Mouse (Mus musculus) urinary bladder, postnatal 25 days (tissue): ENCODE results near the gene Cacna1a.

Experiments used
- DNase-seq: peaks from one replicate; pipeline ENCODE4 v3.0.0; 2022; ENCODE audit warnings: low spot score

Cacna1a gene

DNA sequence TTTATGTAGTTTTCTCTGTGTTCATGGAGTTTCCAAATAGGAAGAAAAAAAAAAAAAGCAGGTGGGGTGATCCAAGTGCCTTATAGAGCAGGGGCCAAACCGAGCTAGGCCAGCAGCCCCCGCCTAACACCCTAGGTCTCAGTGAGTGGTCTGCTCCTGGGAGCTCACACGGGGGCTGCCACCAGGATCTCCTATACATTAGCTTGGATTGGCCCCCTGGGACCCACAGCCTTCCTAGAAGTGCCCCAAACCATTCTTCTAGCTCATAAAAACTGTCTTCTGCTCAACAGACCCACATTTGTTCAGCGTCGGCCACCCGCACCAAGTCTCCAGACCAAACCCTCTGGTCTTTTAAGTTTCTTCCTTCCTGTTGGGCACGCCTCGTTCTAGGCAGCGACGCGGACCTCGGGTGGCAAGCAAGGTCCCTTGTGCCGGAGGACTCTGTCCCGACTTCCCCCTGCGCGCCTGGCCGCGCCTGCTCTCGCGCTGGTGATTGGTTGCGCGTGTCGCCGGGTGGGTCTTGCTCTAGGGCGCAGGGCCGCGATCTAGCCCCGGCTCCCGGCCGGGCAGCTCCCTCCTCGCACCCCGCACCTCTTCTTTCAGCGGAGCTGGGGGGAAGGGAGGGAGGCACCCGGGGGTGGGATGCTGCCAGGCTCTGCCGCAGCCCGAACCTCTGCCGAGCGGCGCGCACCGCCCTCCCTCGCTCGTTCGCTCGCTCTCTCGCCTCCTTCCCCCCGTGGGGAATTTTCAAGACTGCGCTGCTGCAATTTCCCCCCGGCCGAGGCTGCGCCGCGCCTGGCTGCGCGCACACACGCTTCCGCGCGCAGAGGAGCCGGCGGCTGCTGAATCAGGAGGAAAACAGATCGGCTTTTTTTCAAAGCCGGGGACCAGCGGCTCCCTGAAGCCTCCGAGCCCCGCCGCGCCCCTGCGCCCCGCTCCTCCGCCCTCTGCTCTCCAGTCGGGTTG is 25.9 kb downstream of the Cacna1a start:
- DNase-seq: no peak

DNA sequence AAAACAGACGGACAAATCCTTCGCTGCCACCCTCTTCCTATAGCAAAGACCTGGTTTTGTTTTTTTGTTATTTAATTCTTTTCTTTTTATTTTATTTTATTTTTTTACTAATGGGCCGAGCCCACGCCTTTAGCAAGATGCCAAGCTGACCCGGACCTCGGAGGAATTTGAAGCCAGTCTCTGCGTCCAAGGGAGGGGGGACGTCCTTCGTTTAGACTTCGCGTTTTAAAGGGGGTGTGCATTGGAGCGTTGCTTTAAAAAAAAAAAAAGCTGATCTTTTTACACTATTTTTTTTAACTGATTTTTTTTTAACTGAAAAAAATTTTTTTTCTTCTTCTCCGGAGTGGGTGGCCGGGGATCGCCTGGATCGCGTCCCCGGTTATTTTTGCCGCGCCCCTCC is 26.7 kb downstream of the Cacna1a start:
- no peak for DNase-seq

DNA sequence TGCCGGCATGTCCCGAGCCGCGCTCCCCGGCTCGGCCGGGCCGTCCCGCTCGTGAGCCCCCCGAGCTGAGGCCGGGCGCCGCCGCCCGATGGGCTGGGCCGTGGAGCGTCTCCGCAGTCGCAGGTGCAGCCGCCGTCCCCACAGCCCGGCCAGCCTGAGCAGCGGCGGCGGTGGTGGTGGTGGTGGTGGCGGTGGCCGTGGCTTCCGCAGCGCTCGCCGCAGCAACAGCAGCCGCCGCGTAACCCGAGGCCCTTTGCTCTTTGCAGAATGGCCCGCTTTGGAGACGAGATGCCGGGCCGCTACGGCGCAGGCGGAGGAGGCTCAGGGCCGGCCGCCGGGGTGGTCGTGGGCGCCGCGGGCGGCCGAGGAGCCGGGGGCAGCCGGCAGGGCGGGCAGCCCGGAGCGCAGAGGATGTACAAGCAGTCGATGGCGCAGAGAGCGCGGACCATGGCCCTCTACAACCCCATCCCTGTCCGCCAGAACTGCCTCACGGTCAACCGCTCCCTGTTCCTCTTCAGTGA is 27.2 kb downstream of the Cacna1a start:
- DNase-seq: no peak

DNA sequence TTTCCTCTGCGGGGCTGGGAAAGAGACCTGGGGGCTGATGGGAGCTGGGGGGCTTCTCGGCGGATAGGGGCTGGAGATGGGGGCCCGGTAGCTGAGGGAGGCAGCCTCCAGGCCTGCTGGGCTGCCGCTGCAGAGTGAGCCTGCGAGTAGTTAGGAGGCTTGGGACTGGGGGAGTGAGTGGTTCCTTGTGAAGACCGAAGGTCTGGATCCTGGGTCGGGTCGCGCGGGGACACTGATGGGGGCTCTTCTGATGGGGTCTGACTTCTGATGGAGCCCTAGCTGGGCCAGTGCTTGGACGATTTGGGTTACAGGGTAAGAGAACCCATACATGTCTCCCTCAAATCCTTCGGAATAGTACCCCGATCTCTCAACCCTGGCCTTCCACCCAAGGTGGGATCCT is 27.8 kb downstream of the Cacna1a start:
- no peak for DNase-seq

DNA sequence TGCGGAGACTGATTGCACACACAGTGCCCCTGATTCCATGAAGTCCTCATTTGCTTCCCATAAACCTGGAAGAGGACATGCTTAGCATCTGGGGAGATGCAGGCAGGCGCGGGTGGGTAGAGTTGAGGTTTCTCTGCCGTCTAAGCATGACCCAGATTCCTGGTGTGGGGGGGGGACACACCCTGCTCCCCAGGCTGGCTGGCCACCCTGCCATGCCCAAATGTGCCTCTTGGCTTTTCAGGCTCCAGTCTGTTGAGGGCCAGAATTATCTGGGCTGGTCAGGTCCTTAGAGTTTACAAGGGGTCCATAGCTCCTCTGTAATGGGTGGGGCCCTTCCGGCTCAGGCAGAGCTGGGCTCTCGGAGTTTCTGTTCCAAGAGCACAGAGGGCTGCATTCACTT is 28.7 kb downstream of the Cacna1a start:
- DNase-seq: no peak

DNA sequence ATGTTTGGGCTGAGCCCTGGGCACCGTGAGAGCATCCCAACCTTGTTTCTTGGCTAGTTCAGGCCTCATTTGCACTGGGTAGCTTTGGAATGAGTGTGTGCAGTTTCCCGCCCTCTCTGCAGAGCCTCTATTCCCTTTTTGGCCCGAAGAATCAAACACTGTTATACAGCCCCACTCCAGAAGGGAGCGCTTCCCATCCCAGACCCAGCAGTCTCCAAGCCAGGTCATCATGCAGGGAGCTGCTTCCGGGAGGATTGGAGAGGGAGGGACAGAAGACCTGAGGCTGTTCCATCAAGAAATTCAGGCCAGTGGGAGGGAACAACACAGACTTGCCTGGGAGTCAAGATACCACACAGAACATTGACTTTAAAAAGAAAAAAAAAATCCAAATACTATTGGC is 29.6 kb downstream of the Cacna1a start:
- DNase-seq: no peak

DNA sequence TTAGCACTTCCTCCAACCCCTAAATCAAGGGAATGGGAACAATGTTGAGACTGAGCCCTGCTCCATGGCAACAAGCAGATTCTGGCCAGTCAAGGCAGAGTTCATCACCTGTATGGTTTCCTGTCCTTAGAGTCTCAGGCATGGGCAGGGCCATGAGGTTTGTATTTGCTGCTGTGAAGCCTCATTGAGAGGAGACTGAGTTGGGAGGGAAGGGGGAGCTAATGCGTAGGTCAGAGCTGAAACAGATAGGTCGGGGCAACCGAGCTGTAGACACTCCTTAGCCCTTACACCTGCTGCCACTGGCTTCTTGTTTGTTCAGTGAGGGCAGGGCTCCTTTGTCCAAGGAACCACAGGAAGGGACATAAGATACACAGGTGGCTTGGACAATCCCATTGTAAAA is 36.2 kb downstream of the Cacna1a start:
- DNase-seq: no peak

DNA sequence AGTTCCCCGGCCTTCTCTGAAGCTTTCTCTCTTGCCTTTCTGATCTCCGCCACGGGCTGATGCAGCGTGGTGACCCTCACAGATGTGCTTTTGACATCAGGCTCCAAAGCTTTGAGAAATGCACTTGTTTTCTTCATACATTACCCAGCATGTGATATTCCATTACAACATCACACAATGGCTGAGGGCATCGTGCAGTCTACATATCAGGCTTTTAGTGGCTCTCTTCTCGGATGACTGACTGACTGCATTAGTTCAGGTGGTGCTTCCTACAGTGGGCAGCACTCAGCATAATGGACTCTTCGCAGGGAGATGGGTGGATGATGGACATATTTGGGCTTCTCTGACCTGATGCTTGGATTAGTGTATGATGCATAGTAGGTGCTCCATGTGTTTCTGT is 37.8 kb downstream of the Cacna1a start:
- no peak for DNase-seq

DNA sequence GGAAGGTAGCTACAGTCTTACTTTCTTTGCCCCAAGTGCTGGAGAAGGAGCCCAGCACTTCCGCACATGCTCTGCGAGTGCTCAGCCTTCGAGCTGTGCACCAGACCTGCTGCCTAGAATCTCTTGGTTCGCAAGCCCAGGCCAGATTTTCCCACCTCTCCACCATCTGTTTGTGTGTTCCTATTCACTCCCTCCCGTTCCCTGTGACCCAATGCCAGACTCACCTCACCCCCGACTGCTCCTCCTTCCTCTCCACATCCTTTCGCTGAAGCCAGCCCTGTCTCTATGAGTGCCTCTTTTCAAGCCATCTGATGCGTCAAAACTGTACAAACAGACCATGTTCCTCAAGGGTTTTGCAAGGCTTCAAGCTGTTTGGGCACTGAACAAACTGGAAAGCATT is 38.3 kb downstream of the Cacna1a start:
- no peak for DNase-seq

DNA sequence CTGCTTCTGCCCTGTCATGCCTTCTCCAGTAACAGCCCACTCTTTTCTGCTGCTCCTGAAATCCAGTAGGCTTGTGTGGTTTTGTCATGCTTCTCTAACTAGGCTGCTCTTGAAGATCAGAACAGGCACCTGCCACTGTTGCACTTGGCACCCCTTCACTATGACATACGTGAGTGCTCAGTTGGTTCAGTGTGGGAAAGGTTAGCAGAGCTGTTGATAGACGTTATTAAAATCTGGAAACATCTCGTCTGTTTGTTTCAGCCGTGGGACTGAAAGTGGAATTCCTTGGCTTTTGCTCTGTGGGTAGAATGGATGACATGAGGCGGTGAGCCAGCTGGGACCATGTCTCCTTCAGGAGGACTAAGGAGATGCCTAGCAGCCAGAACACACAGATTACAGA is 39.8 kb downstream of the Cacna1a start:
- no peak for DNase-seq

DNA sequence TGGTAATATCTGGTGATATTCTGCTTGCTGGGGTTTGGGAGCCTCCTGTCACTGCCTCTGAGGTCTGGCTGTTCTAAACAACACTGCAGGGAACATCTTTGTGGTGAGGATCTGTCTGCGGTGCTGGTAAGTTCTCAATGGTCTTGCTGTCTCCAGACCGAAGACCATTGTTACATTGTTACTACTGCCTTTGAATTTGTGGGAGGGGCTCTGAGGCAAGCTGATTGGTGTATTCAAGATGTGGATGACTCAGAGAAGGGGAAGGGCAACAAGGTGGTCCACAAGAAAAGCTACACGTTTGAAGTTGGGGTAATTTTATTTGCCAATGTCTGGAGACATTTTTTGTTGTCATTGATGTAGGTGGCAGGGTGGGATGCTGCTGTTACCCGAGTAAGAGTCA is 40.8 kb downstream of the Cacna1a start:
- no peak for DNase-seq

DNA sequence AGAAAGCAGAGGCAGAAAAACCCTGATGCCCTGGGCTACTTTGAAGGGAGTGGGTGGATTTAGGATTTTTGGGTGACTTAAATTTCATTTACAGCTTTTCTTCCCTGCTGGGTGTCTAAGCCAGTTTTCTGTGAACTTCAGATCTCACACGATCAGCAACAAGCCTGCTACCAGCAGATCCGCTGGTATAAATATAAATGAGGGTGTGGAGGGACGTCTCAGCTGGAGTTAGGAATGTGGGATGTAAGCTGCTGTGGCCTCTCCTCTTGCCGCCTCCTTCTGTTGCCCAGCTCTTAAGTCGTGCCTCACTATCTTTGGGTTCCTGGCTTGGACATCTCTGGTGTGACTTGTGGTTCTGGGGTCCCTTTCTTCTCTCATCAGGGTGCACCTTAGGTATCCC is 41.3 kb downstream of the Cacna1a start:
- DNase-seq: no peak

DNA sequence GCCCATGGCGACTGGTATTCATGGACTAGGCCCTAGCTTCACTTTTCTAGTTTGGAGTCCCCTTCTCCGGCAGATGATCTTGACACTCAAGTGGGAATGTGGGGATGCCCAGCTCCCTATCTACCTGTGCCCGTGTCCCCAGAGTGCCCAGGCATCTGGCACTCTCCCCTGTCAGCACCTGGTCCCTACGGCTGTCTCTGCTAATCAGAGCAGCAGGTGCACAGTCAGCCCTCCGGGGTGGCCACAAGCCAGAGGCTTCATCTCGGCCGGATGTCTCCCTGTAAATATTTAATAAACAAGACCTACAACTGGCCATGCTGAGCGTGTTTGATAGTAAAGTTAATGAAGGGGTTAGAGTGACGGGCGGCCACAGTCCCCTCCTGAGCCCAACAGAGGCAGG is 47.1 kb downstream of the Cacna1a start:
- no peak for DNase-seq

DNA sequence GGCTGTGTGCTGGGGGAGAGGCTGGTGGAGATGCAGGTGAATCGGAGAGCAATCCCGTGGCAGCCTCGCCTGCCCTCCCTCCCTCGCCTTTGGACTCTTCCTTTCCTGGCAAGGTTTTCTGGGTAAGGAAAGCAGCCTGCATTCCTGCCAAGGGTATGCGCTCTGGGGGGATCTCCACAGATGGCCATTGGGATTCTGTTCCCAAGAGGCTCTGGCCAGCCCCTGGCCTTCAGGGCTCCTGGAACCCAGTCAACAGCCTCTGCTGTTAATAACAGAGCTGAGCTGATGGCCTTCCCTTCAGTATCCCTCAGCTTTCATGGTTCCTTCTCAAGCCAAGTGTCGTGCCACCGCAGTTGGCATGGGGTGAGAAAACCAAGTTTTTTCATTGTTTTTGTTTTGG is 51.6 kb downstream of the Cacna1a start:
- no peak for DNase-seq

DNA sequence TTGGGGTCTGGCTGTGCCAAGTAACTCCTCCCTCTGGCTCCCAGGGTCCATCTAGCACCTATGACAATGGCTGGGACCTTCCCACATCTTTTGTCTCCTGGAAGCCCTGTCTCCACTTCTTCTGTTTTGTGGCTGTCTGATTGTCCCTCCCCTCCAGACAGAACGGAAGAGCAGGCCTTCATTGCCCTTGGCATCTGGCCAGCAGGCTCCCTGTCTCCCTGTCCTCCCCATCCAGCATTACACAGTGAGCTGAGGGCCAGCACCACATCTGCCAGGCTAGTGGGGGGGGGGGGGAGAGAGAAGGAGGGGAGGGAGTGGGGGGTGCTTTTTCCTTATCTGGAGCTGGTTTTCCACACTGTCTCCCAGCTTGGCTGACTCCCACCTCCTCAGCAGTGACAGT is 53.8 kb downstream of the Cacna1a start:
- no peak for DNase-seq

DNA sequence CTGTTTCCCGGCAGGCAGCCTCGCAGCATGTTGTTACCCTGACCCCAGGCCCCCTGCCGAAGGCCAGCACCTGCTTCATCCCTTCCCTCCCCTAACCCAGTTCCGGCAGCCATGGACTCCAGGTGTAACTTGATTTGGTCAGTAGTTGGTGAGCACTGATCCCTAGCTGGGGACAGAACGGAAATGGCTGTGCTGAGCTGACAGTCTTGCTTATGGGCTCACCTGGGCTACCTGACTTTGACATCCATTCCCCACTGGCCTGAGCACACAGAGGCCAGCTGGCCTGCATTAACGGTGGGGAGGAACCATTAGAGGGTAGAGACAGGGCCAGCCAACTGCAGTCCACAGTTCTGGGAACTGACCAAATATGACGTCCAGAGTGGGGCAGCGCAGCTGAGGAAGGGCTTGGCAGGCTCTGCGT is 58.3 kb downstream of the Cacna1a start:
- no peak for DNase-seq

DNA sequence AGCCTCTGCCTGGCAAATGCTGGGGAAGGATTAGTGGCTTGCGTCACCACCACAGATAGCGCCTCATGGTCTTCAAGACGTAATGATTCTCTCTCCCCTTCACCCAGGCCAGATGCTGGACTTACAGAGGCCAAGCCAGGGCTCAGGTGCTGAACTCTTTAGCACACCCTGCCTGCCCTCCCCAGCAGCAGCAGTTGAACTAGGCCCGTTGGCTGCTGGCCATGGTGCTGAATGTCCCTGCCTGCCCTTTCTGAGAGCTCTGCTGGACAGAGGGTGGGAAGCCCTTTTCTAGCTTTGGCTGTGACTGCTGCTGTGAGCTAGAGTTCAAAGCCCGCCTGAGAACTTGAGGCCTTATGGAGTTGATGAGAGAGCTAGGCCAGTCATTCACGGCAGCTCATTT is 66.3 kb downstream of the Cacna1a start:
- DNase-seq: peak; percentile 37

DNA sequence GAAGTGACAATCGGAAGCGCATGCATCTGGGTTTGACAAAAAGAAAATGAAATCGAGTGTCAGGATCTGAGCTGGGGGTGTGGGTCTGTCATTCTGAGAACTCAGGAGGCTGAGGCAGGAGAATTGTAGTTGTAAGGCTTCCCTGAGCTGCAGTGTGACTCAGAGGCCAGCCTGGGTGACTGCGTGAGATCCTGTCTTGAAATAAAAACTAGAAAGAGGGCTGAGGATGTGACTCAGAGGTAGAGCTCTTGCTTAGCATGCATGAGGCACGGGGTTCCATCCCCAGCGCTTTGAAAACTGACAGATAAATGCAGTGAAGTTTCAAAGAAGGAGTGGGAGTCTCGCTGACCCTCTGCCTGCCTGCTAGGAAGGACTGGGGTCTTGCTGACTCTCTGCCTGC is 70.6 kb downstream of the Cacna1a start:
- no peak for DNase-seq

DNA sequence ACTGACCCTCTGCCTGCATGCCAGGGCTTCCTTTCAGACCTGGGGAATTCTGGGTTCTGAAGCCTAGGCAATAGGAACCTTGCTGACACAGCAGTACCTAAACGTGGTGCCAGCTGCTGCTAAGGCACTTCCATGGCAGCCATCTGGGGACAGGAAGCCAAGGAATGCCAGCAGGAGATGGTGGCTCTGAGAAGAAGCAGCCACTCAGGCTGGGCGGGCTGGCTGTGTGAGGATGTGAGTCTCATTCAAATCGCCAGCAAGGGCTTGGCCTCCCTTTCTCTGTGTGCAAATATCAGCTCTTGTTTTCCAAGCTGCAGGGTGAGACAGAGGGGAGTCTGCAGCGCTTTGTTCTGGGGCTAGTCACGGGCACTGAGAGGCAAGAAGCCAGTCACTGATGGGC is 71.0 kb downstream of the Cacna1a start:
- DNase-seq: no peak

DNA sequence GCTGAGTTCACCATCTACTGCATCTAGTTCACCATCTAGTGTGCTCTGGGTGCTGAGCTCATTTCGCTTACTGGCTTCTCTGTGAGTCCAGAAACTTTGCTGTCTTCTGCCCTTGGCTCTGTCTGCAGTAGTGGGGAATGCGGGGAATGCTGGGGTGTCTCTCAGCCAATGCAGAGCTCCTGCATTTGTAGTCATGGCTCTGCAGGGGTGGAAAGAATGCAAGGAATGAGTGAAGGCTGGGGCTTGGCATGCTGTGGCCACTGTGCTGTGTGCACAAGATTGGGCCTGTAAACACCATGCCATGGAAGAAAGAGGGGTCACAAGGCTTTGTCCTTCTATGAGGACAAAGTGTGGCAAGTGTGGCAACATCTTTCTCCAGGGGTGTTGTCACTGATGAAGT is 72.5 kb downstream of the Cacna1a start:
- no peak for DNase-seq

DNA sequence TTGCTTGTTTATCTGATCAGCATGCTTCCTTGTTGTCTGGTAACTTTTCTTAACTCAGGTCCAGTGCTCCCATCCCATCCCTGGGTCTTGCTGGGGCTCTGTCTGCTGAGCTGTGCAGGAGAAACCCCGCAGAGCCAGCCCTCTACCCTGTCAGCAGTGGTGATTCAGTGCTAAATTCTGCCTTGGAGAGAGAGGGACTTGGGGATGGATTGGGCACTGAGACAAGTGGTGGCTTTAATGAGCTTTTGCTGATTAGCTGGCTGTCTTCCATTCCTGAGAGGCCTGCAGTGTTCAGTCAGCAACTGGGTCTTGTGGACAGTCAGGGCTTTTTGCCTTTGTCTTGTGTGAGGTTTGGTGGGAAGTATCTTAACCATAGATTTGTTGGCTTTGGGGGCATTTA is 78.7 kb downstream of the Cacna1a start:
- DNase-seq: no peak

DNA sequence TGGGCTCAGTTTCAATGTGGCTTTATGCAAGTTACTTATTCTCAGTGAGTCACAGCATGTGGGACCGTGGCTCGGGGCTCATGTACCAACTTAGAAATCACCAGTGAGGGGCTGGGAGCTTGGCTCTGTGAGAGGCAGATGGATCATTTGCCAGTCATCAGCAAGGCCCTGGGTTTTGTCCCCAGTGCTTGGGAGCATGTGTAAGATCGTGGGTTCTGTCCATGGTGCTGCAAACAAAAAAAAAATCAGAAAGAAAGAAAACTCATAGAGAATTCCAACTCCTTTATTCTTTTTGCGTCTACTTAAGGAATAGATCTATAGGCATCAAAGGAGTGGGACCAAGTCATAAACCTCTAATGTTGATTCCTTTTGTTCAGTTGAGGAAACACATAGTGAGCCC is 80.8 kb downstream of the Cacna1a start:
- DNase-seq: no peak

DNA sequence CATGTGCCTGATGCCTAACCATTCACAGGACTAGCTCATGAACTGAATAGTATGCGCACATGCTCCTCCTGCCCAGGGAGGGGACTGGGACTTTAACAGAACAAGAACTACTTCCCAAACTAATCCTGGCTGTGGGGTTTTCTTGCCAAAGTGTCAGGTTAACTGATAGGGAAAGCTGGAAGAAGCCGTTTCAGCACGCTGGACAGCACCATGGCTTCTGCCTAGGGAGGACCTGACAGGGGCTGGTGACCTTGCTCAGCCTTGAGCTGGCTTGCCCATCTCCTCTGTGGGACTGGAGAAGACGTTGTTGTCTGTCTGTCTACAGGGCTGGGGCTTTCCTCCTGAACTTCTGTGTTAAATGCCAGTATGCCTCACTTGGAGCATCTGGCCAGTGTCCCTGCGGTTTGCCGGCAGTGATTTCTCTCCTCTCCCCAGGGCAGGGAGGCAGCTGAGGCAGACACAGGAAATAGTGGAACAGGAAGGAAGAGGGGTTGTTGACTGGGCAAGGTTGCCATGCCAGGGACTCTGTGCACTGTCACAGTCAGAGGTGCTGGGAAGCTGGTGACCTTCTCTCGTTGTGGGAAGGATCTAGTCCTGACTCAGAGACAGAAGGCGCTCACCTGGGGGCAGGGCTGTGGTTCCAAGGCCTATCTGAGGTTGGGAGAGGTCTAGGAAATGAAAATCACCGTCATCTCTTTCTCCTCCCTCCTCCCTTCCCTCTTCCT is 83.2 kb downstream of the Cacna1a start:
- DNase-seq: peak; percentile 45
